Mouse (Mus musculus): ENCODE measurements around the gene Plcxd3.

Plcxd3 gene

DNA sequence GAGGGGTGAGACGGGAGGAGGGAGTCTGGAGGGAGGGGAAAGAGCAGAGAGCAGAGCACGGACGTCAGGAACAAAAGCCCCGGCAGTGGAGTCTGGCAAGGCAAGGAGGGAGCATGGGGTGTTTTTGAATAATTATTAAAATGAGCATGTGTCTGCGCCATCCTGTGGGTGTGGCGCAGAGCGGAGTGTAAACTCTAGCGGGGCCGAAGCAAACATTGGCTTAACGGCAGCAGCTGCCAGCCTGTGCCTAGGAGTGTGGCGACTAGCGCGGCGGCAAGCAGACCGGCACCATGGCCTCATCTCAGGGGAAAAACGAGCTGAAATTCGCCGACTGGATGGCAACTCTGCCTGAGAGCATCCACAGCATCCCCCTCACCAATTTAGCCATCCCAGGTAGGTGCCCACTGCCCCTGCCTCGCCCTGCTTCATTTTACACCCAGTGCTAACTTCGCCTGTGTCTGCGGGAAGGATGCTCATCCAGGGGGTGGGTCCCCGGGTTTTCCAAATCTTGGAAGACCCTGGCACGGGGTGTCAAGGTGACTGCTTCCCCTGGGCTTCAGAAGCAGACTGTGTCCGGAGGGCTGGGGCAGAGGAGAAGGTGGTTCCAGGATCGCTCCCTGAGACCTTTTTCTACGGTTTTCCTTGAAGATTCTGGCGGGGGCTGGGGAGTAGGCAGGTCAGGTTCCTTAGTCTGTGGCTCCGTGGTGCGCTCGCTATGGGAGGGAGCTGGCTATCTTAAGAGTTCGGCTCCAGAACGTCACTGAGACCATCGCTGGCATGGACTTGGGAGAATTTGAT, at the start of gene Plcxd3:
Gene Plcxd3, plus strand, starts transcription at position 69 of the 798 bp plus-strand sequence.
- no peak for DNase-seq (ENCODE audit: low spot score)

DNA sequence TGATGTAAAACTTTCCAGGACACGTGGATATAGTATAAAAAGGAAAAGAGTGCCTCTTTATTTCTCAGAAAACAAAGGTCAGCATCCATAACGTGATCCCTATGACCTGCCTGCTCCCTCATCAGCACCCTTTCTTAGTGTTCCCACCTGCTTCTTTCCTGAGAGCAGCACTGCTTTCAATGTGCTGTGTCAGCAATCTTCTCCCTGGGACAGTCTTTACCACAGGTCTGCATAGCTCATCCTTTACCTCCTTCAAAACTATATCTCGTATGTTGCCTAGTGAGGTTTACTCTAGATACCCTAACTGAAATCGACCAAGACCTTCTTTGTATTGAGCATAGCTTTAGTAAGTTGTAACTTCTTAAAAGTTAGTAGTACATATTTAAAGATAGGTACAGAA, 43.4 kb upstream of the Plcxd3 start:
- no peak for DNase-seq (ENCODE audit: low spot score)

DNA sequence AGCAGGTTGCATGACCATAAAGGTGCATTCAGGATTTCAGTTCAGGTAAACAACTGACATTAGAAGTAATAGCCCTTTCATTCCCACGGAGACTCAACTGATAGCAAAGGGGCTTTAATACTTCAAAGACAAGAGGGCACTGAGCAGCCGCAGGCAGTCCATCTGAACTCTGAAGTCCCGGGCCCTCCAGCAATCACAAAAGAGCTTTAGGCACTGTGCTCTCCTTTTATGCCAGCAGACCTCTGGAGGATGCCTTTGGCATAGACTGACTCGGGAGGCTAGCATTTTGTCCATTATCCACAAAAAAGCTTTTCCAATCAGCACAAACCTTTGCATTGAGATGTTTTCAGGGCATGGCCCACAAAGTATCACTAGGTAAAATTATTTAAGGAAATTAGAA, 33.7 kb upstream of the Plcxd3 start:
- DNase-seq (ENCODE audit: low spot score) = no peak

DNA sequence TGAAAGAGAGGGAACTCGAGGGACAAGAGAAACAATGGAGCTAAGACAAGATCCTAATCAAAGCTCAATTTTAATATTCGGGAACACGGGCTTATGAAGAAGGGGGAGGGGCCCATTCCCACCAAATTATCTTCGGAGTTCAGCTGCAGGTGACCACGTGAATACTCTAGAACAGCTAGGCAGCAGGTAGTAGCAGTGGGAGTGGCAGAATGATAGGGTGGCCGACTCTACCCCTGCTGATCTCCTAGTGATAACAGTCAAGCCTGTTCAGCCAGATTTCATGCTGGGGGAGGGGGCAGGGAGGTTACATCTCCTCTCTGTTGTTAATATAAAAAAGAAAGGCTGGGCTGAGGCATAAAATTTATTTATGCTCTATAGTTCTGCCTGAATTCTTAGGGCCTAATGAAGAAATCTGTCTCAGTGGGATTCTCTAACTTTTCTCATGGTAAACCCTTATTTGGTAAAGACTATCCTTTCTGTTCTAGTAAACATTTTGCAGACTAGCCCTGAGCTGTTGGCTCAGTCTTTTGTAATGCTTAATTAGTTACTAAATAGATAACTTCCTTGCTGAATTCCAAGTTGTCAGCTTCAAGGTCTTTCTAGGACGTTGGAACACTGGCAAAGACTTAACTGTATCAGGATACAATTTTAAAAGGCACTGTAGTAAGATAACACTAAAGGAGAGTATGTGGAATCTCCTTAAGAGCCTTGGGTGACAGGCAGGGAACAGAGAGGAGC, 26.3 kb upstream of the Plcxd3 start:
- no peak for DNase-seq (ENCODE audit: low spot score)

DNA sequence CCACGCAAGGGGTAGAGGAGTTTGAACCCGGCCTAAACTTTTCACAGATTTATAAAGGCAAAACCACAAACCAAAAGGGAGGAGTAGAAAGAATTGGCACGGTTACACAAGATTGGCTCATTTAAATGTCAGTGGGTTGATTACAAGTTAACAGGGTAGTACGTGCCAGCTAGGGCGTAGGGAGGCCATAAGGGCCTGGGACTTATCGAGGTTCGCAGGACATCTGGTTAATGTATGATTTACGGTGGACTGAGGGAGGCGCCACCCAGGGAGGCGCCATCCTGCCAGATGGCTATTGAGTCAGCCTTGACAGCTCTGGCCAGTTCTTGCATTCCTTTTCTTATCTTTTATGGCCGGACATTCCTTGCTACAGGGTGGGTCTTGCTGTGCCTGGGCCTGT, 18.9 kb upstream of the Plcxd3 start:
- DNase-seq (ENCODE audit: low spot score) = no peak

DNA sequence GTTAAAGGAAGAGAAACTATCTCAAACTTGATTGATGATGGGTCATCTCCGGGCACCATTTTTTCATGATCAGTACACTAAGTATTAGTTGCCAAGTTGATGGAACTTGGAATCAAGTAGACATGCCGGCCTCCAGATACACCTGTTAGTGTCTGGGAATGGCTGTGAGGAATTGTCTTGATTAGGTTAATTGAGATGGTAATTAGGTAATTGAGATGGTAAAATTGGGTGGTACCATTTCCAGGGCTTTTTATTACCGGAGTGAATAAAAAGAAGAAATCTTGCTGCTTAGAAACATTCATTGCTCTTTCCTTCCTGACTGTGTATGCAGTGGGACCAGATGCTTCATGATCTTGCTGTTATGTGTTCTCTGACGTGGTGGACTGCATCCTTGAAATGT, 17.6 kb upstream of the Plcxd3 start:
- DNase-seq (ENCODE audit: low spot score) = no peak

DNA sequence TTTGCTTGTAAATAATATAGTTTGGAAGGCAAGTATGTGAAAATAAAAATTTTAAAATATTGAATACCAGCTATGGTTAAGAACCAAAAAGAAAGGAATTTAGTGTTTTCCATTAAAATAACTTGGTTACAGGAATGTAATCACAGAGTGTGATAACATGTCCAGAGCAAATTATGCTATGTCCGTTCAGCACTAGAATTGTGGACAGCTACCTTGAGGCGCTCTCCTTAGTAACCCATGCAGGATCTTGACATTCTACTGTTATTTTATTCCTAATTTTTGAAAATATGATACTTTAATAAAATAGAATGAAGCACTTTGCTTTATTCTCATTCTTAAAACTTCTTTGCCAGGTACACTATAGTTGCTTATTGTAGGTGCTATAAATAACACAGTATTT, 7.5 kb upstream of the Plcxd3 start:
- DNase-seq (ENCODE audit: low spot score) = no peak

DNA sequence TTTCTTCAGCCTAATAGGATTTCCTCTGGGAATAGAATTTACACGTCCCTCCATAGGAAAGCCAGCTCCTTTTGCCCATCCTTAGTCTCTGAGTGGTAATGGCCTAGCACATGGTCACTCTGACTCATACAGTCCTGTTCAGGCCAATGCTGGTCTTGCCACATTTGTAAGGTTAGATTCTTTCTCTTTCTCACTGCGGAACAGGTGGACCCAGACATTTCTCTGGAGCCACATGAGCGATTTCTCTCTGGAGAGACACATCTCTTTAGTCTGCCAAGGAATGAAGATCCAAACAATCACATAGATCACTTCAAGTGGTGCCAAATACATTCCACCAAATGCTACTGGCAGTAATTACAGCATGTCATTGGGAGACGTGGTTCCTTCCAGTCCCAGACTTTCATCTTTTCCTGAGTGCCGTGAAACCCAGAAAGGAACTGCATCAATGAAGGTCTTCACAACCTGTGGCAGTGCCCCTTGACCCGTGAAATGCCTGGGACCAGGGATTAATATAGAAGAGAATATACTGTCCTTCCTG, 769 bp upstream of the Plcxd3 start:
- no peak for DNase-seq (ENCODE audit: low spot score)

DNA sequence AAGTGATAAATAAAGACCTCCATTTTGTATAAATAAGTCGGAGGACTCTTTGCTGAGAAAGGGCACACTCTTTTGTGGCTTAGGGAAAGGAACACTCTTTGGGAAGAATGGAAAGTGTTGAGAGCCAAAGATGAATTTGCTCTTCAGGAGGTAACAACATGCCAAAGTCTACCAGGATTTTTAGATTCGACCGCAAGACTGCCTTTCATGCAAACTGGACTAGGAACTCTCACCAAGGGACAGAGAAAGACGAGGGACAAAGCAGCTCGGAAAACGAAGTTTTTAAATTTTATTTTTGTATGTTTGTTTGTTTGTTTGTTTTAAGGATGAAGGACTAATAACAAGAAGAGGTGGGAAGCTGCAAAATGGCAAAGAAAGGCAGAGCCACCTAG, 264 bp upstream of the Plcxd3 start:
- DNase-seq (ENCODE audit: low spot score) = no peak

DNA sequence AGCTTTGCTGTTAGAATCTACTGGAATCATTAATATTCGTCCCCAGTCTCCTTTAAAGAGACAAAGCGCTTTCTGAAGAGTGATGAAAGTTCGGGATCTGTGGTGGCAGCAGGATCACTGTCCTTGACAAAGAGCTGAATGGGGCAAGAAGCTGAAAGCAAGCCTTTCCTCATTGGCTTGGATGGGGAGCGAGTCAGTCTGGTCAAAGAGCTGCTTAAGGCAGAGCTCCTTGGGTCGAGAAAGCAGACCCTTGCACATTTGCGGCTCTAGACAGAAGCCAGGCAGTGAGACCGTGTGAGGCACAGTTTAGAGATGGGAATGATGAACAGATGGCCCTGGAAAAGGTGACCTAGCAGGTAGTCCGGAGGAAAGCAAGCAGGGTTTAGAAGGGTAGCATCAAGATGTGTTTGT, 935 bp downstream of the Plcxd3 start:
- DNase-seq (ENCODE audit: low spot score) = no peak

DNA sequence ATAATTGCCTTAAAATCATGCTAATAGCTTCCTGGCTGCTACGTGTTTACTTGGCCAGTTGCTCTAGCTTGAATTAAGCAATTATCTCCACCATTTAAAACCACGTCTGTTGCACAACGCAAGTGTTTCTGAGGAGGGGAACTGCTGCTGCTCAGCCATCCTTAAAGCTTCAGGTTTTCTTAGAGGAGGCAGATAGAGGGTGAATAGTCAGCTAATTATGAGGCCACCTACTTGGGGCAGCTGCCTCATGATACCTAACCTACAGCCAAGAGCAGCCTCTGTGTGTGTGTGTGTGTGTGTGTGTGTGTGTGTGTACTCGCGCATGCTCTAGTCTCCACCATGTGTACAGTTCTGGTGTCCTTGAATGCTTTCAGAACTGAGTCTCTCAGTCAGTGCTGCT, 3.5 kb downstream of the Plcxd3 start:
- no peak for DNase-seq (ENCODE audit: low spot score)

DNA sequence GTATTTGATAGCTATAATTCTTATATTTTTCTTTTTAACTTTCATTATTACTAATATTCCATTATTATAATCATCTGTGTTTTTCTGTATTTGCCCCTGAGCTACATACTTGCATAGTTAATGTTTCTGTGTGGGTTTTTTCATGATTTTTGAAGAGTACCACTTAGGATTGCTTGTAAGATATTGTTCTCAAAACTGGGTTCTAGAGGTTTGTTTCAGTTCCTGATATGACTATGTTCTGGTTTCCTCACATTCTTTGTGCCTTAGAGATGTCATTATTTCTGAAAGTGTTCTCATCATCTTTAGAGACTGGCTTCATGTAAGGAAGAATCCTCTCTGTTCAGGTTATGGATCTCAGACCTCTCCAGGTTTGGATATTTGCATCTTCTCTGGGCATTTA, 12.5 kb downstream of the Plcxd3 start:
- DNase-seq (ENCODE audit: low spot score) = no peak

DNA sequence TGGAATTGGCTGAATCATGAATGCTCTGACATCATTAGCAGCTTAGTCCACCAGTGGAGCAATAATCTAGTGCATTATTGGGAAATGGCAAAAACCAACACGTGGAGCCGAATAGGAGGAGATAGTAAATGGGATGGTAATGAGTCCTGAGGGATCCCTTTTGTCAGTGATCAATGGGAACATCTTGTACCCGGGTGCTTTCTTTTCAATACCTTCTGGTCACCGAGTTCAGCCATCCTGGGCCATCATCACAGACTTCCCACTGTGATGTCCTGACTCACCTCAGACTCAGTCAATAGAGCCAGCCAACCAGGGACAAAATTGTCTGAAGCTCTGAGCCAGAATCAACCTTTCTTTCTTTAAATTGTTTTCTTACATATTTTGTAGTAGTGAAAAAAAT, 24.8 kb downstream of the Plcxd3 start:
- no peak for DNase-seq (ENCODE audit: low spot score)

DNA sequence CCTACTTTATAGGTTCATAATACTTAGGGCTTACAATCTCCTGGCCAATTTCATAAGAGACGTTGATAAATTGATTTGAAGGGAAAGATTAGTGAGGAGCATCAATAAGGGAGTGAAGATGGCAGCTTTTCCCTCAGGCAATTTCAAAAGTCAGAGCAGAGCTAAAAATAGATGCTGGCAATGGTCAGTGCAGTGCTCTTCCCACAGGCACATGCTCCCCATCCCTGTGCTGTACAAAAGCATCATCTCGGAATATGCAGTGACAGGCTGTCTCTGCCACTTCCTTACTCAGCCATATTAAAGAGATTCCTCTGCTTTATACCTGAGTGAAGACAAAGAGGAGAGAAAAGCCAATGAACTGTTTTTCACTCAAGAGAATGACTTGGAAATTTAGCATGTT, 36.0 kb downstream of the Plcxd3 start:
- no peak for DNase-seq (ENCODE audit: low spot score)

DNA sequence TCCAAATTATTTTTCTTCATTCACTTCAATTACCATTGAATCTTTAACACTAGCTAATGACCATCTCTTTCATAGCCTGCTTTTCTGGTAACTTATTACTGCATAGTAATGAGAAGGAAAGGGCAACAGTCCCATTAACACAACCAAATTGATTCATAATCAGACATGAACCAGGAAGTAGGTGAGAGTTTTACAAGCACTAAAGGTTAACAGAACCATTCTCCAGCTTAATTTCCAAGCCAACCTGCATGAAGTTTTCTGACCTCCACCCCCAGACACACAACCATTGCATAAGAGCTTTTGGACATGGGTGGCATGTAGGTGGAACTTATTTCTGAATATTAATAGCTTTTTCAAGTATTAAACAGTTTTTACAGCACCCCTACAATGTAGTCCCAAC, 64.8 kb downstream of the Plcxd3 start:
- DNase-seq (ENCODE audit: low spot score) = no peak

DNA sequence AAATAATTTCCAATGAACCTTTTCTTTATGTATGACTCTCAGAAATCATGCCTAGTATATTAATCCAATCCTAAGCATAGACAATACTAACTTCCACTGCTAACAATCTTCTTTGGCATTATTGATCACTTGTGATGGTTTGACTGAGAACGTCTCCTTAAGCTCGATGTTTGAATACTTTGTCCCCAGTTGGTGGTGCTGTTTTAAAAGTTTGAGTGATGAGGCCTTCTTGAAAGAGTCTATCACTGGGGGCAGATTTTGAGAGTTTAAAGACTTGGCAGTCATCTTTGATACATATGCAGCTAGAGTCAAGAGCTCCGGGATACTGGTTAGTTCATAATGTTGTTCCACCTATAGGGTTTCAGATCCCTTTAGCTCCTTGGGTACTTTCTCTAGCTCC, 120.9 kb downstream of the Plcxd3 start:
- no peak for DNase-seq (ENCODE audit: low spot score)

DNA sequence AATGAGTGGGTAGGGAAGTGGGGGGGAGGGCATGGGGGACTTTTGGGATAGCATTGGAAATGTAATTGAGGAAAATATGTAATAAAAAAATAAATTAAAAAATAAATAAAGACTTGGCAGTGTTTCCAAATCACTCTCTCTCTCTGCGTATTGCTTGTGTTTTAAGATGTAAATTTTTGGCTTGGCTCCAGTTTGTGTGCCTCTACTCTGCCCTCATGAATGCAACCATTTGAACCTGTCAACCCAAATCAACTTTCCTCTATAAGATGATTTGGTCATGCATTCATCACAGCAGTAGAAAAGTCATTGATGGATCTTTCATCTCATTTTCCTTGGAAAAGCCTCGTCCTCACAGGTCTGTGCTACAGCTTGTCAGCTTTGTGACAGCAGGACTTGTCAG, 121.7 kb downstream of the Plcxd3 start:
- no peak for DNase-seq (ENCODE audit: low spot score)

DNA sequence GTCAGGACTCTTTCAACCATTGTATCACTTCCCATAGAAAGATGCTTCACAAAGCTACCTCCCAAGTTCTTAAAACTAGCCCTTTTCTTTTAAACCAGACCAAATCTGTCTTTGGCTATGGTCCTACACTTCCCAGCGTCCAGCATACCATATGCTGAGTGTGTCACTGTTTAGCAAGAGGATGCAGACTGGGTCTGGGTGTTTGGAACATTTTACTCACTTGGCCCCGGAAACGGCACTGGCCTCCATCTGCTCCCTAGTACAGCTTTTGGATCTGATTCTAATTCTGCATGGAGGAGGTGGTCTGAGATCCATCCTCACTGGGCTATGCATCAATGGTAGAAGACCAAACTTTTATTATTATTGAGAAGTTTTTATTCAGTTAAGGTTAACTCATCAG, 122.7 kb downstream of the Plcxd3 start:
- no peak for DNase-seq (ENCODE audit: low spot score)

DNA sequence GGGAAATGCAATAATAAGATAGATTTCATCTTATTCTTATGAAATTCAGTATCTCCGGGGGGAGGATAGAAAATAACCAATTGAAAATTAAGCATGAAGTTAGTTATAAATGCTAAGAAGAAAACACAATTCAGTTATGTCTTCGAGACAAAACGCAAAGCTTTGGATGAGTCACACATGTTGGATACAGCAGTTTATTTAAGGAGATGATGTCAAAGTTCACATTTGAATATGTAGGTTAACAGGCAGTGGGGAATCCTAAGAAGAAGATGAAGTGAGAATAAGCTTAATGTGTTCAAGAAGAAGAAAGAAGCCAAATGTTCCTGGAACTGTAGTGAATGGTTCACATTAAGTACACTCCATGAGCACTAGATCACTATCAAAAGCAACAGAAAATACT, 128.1 kb downstream of the Plcxd3 start:
- no peak for DNase-seq (ENCODE audit: low spot score)

DNA sequence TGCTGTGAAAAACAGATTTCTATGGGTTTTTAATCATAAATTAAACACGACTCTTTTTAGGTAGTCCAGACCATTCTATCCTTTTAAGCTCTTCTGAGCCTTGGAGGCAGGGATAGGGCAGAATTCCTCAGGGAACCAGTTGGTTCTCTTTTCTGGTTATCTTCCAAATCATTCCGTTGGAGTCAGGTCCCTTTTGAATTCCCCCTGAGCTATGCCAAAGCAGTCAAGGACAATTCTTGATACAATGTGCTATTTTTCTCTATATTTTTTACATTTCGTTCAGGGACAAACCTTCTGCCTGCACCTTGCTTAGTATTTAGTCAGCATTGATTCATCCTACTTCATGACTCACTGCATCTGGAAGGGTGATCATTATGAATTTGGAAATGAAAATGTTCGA, 128.5 kb downstream of the Plcxd3 start:
- DNase-seq (ENCODE audit: low spot score) = no peak

DNA sequence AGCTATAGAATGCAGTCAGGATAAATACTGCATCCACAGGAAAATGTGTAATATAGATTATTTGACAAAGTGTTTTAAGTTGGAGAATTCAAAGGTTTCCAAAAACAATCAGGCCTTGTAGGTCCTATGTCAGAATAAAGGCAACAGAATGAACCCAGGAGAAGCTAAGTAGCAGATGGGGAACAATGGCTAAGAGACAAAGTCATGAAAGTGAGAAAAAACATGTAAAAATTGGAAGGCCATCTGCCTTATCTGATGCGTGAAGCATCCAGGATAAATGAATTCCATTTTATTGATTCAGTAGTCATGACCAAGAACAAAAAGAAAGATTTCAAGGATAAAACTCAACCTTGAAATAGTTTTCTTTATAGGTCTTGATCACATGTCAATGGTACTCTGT, 139.4 kb downstream of the Plcxd3 start:
- DNase-seq (ENCODE audit: low spot score) = no peak

DNA sequence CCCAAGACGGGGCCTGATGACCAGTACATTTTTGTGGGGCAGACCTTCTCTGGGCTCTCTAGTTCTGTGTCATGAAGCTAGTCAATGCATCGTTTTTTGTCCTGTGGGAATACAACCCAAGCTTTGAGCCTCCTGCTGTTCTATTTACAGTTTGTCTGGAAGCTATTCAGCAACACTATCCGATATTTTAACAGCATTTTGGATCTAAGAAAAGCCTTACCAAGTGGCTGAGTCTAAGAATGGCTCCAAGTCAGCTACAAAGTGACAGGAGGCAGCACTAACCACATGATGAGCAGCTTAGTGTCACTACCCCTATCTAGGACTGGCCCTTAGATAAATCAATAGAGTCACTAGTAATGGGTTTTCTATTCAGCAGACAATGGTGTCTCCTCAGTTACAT, 149.3 kb downstream of the Plcxd3 start:
- no peak for DNase-seq (ENCODE audit: low spot score)

DNA sequence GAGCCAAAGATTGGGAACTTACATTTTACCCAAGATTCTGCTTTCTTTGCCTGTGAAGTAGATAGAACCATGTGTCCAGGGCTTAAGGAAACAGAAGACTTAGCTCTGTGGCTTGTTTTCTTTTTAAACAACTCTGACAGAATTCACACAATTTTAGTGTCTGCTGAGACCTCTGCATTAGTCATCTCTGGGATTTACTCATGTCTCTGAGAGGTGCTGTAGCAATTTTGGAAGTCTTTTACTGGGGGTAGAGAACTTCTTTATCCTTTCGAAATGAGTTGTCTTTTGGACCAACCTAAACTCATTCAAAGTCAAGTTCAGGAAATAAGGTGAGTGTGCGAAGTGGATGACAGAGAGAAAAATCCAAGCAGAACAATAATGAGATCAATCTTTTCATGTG, 158.4 kb downstream of the Plcxd3 start:
- DNase-seq (ENCODE audit: low spot score) = no peak

DNA sequence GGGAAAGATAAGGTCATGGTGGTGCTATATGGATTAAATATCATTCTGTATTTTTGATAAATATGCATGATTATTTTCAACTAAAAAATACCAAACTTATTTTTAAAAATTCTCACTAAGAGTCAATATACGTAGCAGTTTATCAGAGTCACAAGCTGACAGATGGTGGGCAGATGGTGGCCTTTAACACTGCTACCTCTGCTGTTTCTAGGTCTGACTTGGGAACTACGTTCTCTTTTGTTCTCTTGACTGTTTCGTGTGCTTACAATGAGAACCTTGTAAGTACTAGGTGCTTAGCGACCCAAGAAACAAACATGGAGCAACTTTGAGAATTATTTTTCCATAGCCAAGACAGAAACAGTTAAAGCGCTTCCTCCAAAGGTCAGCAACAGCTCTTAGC, 183.8 kb downstream of the Plcxd3 start:
- no peak for DNase-seq (ENCODE audit: low spot score)
